Mouse (Mus musculus) gastrocnemius, postnatal 4 days (tissue): ENCODE data around the gene Armh1. TPM values are rescaled to one million over a fixed set of nuclear protein-coding genes. Genes with fewer than 3 reads are reported as not detected.
"Not testable (repeated sequence)": the region's sequence is repeated elsewhere in the genome, so short reads cannot be mapped to it uniquely, and the experiment has no call there.

Source experiments
- DNase-seq, 2 experiments: peaks; one replicate each; pipeline ENCODE4 v3.0.0; 2021 to 2022; ENCODE audit warnings: low spot score in 2 of 2, mixed read lengths in 2 of 2
- total RNA-seq, 2 experiments: library from RNA; stranded (reverse); gene quantifications; 2 replicates each; pipeline ENCODE4 v1.2.3; 2021

Gene Armh1
- total RNA-seq, 2 experiments from 2014 or later: not detected

- DNase-seq: no peak
Observed at GRCm38 (mm10) chr4:117224122-117224521, 27.8 kb downstream of the Armh1 start.

- no peak for DNase-seq
Observed at GRCm38 (mm10) chr4:117223001-117223400, 28.9 kb downstream of the Armh1 start.

GRCm38 (mm10) chr4:117221836-117222235 is 30.1 kb downstream of the Armh1 start:
- DNase-seq: no peak

GRCm38 (mm10) chr4:117220741-117221515 is 31.0 kb downstream of the Armh1 start:
- no peak for DNase-seq

GRCm38 (mm10) chr4:117218517-117219219 is 33.3 kb downstream of the Armh1 start:
- DNase-seq: peak in 1 of 2 experiments; percentile 42

DNA sequence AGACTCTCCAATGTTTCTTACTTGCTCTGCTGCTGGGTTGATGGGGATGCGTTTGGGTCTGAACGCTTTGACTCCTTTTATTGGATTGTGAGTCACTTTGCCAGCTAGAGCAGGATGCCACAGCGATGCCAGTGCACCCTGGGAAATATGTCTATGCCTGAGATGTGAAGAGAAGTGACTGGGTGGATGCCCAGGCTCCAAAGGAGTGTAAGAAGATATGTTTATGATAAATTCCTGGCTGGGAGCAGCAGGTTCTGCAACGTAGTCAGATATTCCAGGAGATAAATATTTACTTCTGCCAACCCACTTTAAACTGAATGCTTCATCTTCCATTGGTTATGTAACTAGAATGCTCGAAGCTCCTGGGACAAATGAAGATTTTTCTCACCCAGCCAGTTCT is 34.9 kb downstream of the Armh1 start:
- no peak for DNase-seq

DNA sequence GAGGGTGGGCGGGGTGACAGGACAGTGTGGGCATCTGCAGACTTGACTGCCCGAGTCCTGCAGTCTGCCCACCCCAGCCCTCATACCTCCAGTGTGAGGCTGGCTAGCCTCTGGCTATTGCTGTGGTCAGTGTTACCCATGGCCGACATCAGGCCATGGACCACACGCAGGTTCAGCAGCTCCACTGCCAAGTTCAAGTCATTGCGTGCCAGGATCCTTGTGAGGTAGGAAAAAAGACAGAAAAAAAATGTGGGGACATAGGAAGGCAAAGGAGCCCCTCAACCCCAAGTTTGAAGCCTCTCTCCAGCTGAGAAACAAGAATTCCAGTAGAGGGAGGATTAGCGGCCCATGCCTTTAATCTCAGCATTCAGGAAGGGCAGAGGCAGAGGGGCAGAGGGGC is 37.7 kb downstream of the Armh1 start:
- DNase-seq: no peak

DNA sequence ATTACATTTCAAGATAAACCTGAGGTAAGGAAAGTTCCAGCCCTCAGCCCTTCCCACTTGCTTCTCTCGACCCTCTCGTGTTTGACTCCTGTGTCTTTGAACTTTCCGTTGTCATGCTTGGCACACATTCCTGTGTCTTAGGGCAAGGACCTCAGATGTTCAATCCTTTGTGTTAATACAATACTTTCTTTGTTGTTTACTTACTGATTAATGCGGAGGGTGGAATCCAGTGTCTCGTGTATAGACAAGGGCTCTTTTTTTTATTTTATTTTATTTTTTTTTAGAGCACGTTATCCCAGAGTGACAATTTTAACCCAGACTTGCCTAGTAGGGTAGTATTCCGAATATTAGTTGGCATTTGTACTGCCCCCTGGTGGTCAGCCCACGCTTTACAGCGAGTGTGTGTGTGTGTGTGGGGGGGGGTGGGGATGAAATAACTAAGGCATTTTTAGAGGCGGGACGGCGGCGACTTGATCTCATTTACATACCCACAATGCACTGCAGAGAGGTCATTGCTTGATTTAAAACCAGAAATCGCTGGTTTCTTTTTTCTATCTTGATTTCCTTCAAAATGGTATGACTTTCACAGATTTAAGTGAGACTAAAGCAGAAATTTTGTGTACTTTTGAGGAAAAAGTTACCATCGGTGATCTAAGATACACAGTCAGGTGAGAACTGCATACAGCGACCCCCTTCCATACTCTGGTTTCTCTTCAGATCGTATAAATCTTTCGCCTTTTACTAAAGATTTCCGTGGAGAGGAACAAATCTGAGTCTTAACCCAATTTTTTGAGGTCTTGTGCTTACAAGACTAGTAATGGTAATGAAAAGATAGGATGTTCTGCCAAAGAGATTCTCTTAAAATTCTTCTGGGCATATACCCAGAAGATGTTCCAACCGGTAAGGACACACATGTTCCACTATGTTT is 41.5 kb downstream of the Armh1 start:
- peak; percentile 72 to 82 for DNase-seq

DNA sequence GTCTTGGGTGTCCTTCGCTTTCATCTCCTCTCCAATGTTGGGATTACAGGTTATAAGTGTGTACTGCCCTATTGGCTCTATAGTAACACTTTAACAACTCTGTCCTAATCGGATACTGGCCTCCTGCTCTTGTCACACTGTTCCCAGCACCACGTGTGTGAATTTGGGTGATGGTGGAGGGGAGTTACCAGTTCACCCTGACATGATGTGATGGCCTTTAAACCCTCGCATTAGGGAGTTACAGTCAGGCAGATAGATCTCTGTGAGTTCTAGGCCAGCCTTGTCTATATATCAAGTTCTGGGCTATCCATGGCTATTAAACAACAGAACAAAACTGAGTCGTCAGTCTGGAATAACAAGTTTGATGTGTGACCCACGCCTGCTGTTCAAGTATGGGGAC is 42.3 kb downstream of the Armh1 start:
- no peak for DNase-seq

GRCm38 (mm10) chr4:117202992-117203354 is 49.0 kb downstream of the Armh1 start:
- no peak for DNase-seq

- peak in 1 of 2 experiments; percentile 37 for DNase-seq
Observed at GRCm38 (mm10) chr4:117202046-117202991, 49.6 kb downstream of the Armh1 start.

- no peak for DNase-seq
Observed at GRCm38 (mm10) chr4:117191804-117192203, 60.1 kb downstream of the Armh1 start.

DNA sequence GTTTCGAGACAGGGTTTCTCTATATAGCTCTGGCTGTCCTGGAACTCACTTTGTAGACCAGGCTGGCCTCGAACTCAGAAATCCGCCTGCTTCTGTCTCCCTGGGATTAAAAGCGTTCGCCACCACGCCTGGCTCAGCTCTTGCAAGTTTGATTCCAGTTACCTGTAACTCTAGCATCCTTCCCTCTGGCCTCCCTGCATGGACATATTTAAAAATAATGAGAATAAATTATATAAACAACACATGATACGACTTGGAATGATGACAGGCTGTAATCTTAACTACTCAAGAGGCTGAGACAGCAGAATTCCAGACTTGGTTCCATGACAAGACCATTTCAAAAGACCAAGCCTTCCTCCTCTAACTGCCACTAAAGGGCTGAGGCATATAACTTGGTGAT is 61.3 kb downstream of the Armh1 start:
- no peak for DNase-seq

GRCm38 (mm10) chr4:117189856-117190543 is 61.9 kb downstream of the Armh1 start:
- peak in 1 of 2 experiments; percentile 24 for DNase-seq

DNA sequence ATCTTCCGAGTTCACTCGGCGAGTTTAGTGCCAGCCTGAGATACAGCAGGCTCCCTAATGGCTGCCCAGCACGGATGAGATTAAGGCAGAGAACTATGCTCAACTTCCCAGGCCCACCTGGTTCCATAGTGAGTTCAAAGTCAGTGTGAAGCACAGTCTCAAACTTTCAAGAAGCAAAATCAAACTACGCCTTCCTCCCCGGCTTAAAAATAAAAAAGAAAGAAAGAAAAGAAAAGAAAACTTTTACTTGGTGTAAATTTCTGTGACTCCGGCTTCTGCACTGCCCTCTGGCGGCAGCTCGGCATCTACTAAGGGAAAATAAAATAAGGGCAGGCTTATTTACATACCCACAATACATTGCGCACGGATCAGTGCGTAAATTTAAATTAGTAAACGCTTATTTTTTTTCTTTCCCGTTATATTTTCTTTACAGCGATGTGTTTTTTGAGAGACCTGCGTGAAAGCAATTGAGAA is 62.5 kb downstream of the Armh1 start:
- peak; percentile 51 to 87 for DNase-seq

GRCm38 (mm10) chr4:117188969-117189368 is 63.0 kb downstream of the Armh1 start:
- DNase-seq: no peak

DNA sequence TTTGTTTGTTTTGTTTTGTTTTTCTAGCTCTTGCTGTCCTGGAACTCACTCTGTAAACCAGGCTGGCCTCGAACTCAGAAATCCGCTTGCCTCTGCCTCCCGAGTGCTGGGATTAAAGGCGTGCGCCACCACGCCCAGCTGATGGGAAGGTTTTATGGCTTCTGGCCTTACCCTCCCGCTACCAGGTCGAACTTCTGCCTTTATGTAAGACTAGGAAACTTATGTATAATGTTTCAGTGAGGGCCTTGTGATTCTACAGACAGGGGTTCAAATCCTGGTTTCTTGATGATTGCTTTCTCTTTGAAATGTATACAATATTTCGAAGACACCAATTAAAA is 69.2 kb downstream of the Armh1 start:
- DNase-seq: not testable (repeated sequence)

GRCm38 (mm10) chr4:117181863-117182758 is 69.8 kb downstream of the Armh1 start, which contains the start of gene Kif2c:
Kif2c (minus strand) TSS chr4:117182639.
- DNase-seq: peak; percentile 78 to 89

- DNase-seq: no peak
Observed at GRCm38 (mm10) chr4:117169936-117170335, 82.0 kb downstream of the Armh1 start.
